Mouse (Mus musculus) heart, embryonic 16.5 days (tissue): ENCODE measurements around the gene Cabp1. TPM values are rescaled to one million over a fixed set of nuclear protein-coding genes. Genes with fewer than 3 reads are reported as not detected.

Experiments used
- ATAC-seq: fragments of 200-750 bp; cut with Nextera tagmentation; replicated peaks from 2 replicates; pipeline ENCODE4 v1.8.0; 2017; ENCODE audit warnings: moderate number of reproducible peaks; ENCODE audit not compliant: insufficient read depth, low FRiP score; ENCODE audit errors: extremely low read depth
- H3K27ac ChIP-seq: fragments of 300-500 bp; sonication (generic); 2 replicates; pipeline ENCODE4 v1.5.1; 2014; ENCODE audit warnings: mild to moderate bottlenecking, low read length, control low read depth, moderate library complexity
- H3K27me3 ChIP-seq: fragments of 300-500 bp; sonication (generic); 2 replicates; pipeline ENCODE4 v1.6.1; 2014; ENCODE audit warnings: low read length, mixed read lengths; ENCODE audit not compliant: control insufficient read depth, insufficient read depth
- H3K36me3 ChIP-seq: fragments of 300-500 bp; sonication (generic); 2 replicates; pipeline ENCODE4 v1.6.1; 2014; ENCODE audit not compliant: control insufficient read depth, insufficient read depth
- H3K4me1 ChIP-seq: fragments of 300-500 bp; sonication (generic); 2 replicates; pipeline ENCODE4 v1.6.1; 2014; ENCODE audit warnings: low read length, mixed read lengths; ENCODE audit not compliant: control insufficient read depth, insufficient read depth
- H3K4me2 ChIP-seq: fragments of 300-500 bp; sonication (generic); 2 replicates; pipeline ENCODE4 v1.6.1; 2014; ENCODE audit warnings: low read depth, mild to moderate bottlenecking, control low read depth, low read length
- H3K4me3 ChIP-seq: fragments of 300-500 bp; sonication (generic); 2 replicates; pipeline ENCODE4 v1.5.1; 2014; ENCODE audit warnings: mild to moderate bottlenecking, control low read depth, low read length
- H3K9ac ChIP-seq: fragments of 300-500 bp; sonication (generic); 2 replicates; pipeline ENCODE4 v1.6.1; 2014; ENCODE audit warnings: low read length, control low read depth
- H3K9me3 ChIP-seq: fragments of 300-500 bp; sonication (generic); replicated peaks from 2 replicates; pipeline ENCODE4 v1.6.1; 2016; ENCODE audit warnings: low read length; ENCODE audit not compliant: control insufficient read depth
- WGBS: fragments of 180-500 bp; shearing (Covaris S2); extraction: QIAGEN DNeasy Blood & Tissue Kit; methylation state at CpG from one replicate; pipeline ENCODE4 v1.1.7; 2014; 5-methylcytosine and 5-hydroxymethylcytosine counted together
- polyA plus RNA-seq: library from polyadenylated mRNA; unstranded; fragments of >200 nt; fragmentation: Nextera tagmentation; extraction: Ambion mirVana; gene quantifications from 2 replicates; pipeline ENCODE4 v1.2.1, GENCODE M21; 2015

The Cabp1 gene
- polyA plus RNA-seq, 1 experiment from 2014 or later: 0.51 TPM

GRCm38 (mm10) chr5:115127421-115128179 lies 66.6 kb downstream of the Cabp1 start:
- Histone ChIP-seq H3K36me3 (peaks cover 15% of the 10 kb centered on the region; the same call in 1 of the 2 replicates), H3K9me3 (no peaks in the 10 kb centered on the region), H3K27ac (no peak overlapping the region), H3K27me3 (no peaks in the 10 kb centered on the region), H3K4me1 (peaks cover 3% of the 10 kb centered on the region), H3K4me3 (no peak overlapping the region), H3K4me2 (no peak overlapping the region), H3K9ac (no peak overlapping the region)
- 88% methylated on average over 22 of the region's 22 CpGs for WGBS
- ATAC-seq: no peak

- H3K9ac ChIP-seq: no peak overlapping the region
- peaks cover 3% of the 10 kb centered on the region for H3K4me1 ChIP-seq
- H3K36me3 ChIP-seq: peaks cover 15% of the 10 kb centered on the region; the same call in 1 of the 2 replicates
- no peak overlapping the region for H3K4me3 ChIP-seq
- no peak for ATAC-seq
- H3K27me3 ChIP-seq: no peaks in the 10 kb centered on the region
- 86% methylated on average over 28 of the region's 28 CpGs for WGBS
- no peak overlapping the region for H3K27ac ChIP-seq
- H3K9me3 ChIP-seq: no peaks in the 10 kb centered on the region
- no peak overlapping the region for H3K4me2 ChIP-seq
These were observed 67.4 kb downstream of the Cabp1 start for GRCm38 (mm10) chr5:115126578-115127312.

GRCm38 (mm10) chr5:115125211-115125871 lies 68.8 kb downstream of the Cabp1 start:
- peak; percentile 73 for ATAC-seq
- Histone ChIP-seq H3K4me3 (no peak overlapping the region), H3K4me1 (peaks cover 3% of the 10 kb centered on the region), H3K27me3 (no peaks in the 10 kb centered on the region), H3K9me3 (no peaks in the 10 kb centered on the region), H3K36me3 (peaks cover 15% of the 10 kb centered on the region; the same call in 1 of the 2 replicates), H3K9ac (no peak overlapping the region), H3K4me2 (no peak overlapping the region), H3K27ac (no peak overlapping the region)
- 21% methylated on average over 24 of the region's 24 CpGs for WGBS

- 88% methylated on average over 6 of the region's 6 CpGs for WGBS
- H3K9ac ChIP-seq: no peak overlapping the region
- H3K27ac ChIP-seq: no peak overlapping the region
- peaks cover 11% of the 10 kb centered on the region; the same call in 1 of the 2 replicates for H3K36me3 ChIP-seq
- no peak for ATAC-seq
- H3K4me2 ChIP-seq: no peak overlapping the region
- no peak overlapping the region for H3K4me3 ChIP-seq
- no peaks in the 10 kb centered on the region for H3K27me3 ChIP-seq
- H3K9me3 ChIP-seq: no peaks in the 10 kb centered on the region
- peaks cover 3% of the 10 kb centered on the region for H3K4me1 ChIP-seq
These were observed 69.5 kb downstream of the Cabp1 start for GRCm38 (mm10) chr5:115124690-115125089.

- Histone ChIP-seq H3K27ac (no peak overlapping the region), H3K27me3 (no peaks in the 10 kb centered on the region), H3K4me2 (no peak overlapping the region), H3K9me3 (no peaks in the 10 kb centered on the region), H3K4me1 (peaks cover 10% of the 10 kb centered on the region), H3K36me3 (peaks cover 13% of the 10 kb centered on the region), H3K4me3 (no peak overlapping the region), H3K9ac (no peak overlapping the region)
- no peak for ATAC-seq
- WGBS: 76% methylated on average over 5 of the region's 5 CpGs
These were observed 73.2 kb downstream of the Cabp1 start for GRCm38 (mm10) chr5:115120978-115121377.

GRCm38 (mm10) chr5:115118961-115119570 lies 75.1 kb downstream of the Cabp1 start, which contains the start of gene Acads:
Gene Acads, minus strand, starts transcription at chr5:115119346.
- ATAC-seq: peak; percentile 94
- Histone ChIP-seq H3K27me3 (no peaks in the 10 kb centered on the region), H3K9me3 (no peaks in the 10 kb centered on the region), H3K4me1 (peaks cover 7% of the 10 kb centered on the region; the same call in 1 of the 2 replicates), H3K4me2 (peak within 1 kb of the TSS; percentile 61), H3K27ac (peak within 1 kb of the TSS; percentile 79), H3K36me3 (peaks cover 23% of the 10 kb centered on the region), H3K9ac (peak within 1 kb of the TSS; percentile 96), H3K4me3 (peak within 1 kb of the TSS; percentile 78)
- under 1% methylated on average over 39 of the region's 39 CpGs for WGBS

Other genes starting within 250 kb of the Cabp1 start
- 0.22 and 0.46 TPM in 2 replicates for gene Hnf1a, start 223.3 kb downstream of the Cabp1 start, polyA plus RNA-seq
- 6.8 and 7.3 TPM in 2 replicates for gene Sppl3, start 183.2 kb downstream of the Cabp1 start, polyA plus RNA-seq
- gene Gm10401, start 96.1 kb downstream of the Cabp1 start, polyA plus RNA-seq: 9.2 and 14.9 TPM in 2 replicates
- 140 and 143 TPM in 2 replicates for gene Acads, start 75.0 kb downstream of the Cabp1 start, polyA plus RNA-seq
- 20.7 and 22.6 TPM in 2 replicates for gene Unc119b, start 59.4 kb downstream of the Cabp1 start, polyA plus RNA-seq
- gene Mlec, start 36.2 kb downstream of the Cabp1 start, polyA plus RNA-seq: 50.7 and 55.8 TPM in 2 replicates
- gene Pop5, start 41.5 kb upstream of the Cabp1 start, polyA plus RNA-seq: 70.5 and 76.5 TPM in 2 replicates
- gene Rnf10, start 78.5 kb upstream of the Cabp1 start, polyA plus RNA-seq: 126 and 133 TPM in 2 replicates
- gene Coq5, start 85.3 kb upstream of the Cabp1 start, polyA plus RNA-seq: 91.0 and 95.7 TPM in 2 replicates
- gene Dynll1, start 106.6 kb upstream of the Cabp1 start, polyA plus RNA-seq: 1,055 and 1,099 TPM in 2 replicates
- gene Srsf9, start 132.8 kb upstream of the Cabp1 start, polyA plus RNA-seq: 94.3 and 131 TPM in 2 replicates
- gene Gatc, start 146.8 kb upstream of the Cabp1 start, polyA plus RNA-seq: 22.4 and 24.6 TPM in 2 replicates
- 39.2 and 40.2 TPM in 2 replicates for gene Triap1, start 146.8 kb upstream of the Cabp1 start, polyA plus RNA-seq
- gene Cox6a1, start 154.6 kb upstream of the Cabp1 start, polyA plus RNA-seq: 1,358 and 1,596 TPM in 2 replicates
- gene Msi1, start 235.2 kb upstream of the Cabp1 start, polyA plus RNA-seq: 1.1 and 1.8 TPM in 2 replicates